ENCODE assay signal across 7 mouse cellular contexts in genomic region chr12:8640711-8641424, GRCm38 (mm10). TPM values are rescaled to one million over a fixed set of nuclear protein-coding genes. Genes with fewer than 3 reads are reported as not detected.
DNase-seq lines count a peak whose midpoint lies in the region; ATAC-seq lines count a peak whose summit lies in the region.

No protein-coding gene starts in this region.

- H3K4me1 ChIP-seq in intestine, embryonic 16.5 days (ENCODE audit: control insufficient read depth, insufficient read depth, low read length) = no peaks in the 10 kb centered on the region
- H3K4me1 ChIP-seq in midbrain, embryonic 11.5 days (ENCODE audit: control insufficient read depth, insufficient read depth, low read length) = no peaks in the 10 kb centered on the region

- peak overlapping the region; percentile 97 for H3K27ac ChIP-seq in intestine, embryonic 16.5 days (ENCODE audit: low read length)
- H3K27ac ChIP-seq in midbrain, embryonic 11.5 days (ENCODE audit: low read depth, low read length) = peak overlapping the region; percentile 88

- ATAC-seq in intestine, embryonic 16.5 days = peak; percentile 99
- peak; percentile 99 for ATAC-seq in midbrain, embryonic 11.5 days (ENCODE audit: low FRiP score)

- WGBS in intestine, embryonic 16.5 days = under 1% methylated on average over 47 of the region's 47 CpGs
- under 1% methylated on average over 47 of the region's 47 CpGs for WGBS in midbrain, embryonic 11.5 days

- peak overlapping the region; percentile 98 for H3K9ac ChIP-seq in intestine, embryonic 16.5 days (ENCODE audit: low read depth, low read length)
- H3K9ac ChIP-seq in midbrain, embryonic 11.5 days (ENCODE audit: low read length) = peak overlapping the region; percentile 93

- H3K9me3 ChIP-seq in intestine, embryonic 16.5 days (ENCODE audit: control insufficient read depth, low read length) = no peaks in the 10 kb centered on the region
- H3K9me3 ChIP-seq in midbrain, embryonic 11.5 days (ENCODE audit: control insufficient read depth, low read length) = no peaks in the 10 kb centered on the region

- H3K27me3 ChIP-seq in intestine, embryonic 16.5 days (replicated peaks; ENCODE audit: control insufficient read depth, insufficient read depth, low read length) = no peaks in the 10 kb centered on the region
- no peaks in the 10 kb centered on the region for H3K27me3 ChIP-seq in midbrain, embryonic 11.5 days (ENCODE audit: control insufficient read depth, insufficient read depth, low read length)

- no peaks in the 10 kb centered on the region for H3K36me3 ChIP-seq in intestine, embryonic 16.5 days (ENCODE audit: control insufficient read depth, insufficient read depth, low read length)
- H3K36me3 ChIP-seq in midbrain, embryonic 11.5 days (ENCODE audit: control insufficient read depth, insufficient read depth, low read length) = no peaks in the 10 kb centered on the region

- intact Hi-C loops in left cerebral cortex, postnatal 36 days (cut with DNase I) = loop anchor here (1.0 kb wide), 1 partner anchor 33 kb away; the partner anchor contains the start of gene Pum2

- DNase-seq in adrenal gland, adult 8-10 months = peak; percentile 96
- peak; percentile 97 for DNase-seq in embryo, embryonic 9.5 days (ENCODE audit: extremely low spot score)
- peak; percentile 99 for DNase-seq in gastrocnemius, postnatal 4 days (ENCODE audit: low spot score in 2 of 2)
- DNase-seq in left cerebral cortex, postnatal 36 days (ENCODE audit: low spot score in 2 of 2) = peak; percentile 99 to 100
- DNase-seq in midbrain, embryonic 11.5 days (ENCODE audit: low spot score, missing footprints) = peak; percentile 100
- DNase-seq in skeletal muscle tissue, adult 2 months (ENCODE audit: low read depth, low spot score) = peak; percentile 95

- peak overlapping the region; percentile 92 for H3K4me3 ChIP-seq in intestine, embryonic 16.5 days (ENCODE audit: low read length)
- H3K4me3 ChIP-seq in midbrain, embryonic 11.5 days (ENCODE audit: low read depth, low read length) = peak overlapping the region; percentile 83

- peak overlapping the region; percentile 51 for H3K4me2 ChIP-seq in intestine, embryonic 16.5 days (ENCODE audit: low read depth, low read length)
- H3K4me2 ChIP-seq in midbrain, embryonic 11.5 days = peak overlapping the region; percentile 48

RNA-seq across cellular contexts. Expression of gene Pum2, which starts 33.1 kb away (rescaled TPM):
- 100 to 1,000 TPM; 152 to 158 (median 154) TPM for total RNA-seq in adrenal gland, adult 8-10 months (2022)
- total RNA-seq in gastrocnemius, postnatal 4 days (2021) = 10 to 100 TPM; 92.8 to 94.9 TPM
- polyA plus RNA-seq in intestine, embryonic 16.5 days (2015; fragmentation: Nextera tagmentation; extraction: Ambion mirVana) = 31.9 and 34.3 TPM in 2 replicates
- 100 to 1,000 TPM; 191 to 198 TPM for total RNA-seq in left cerebral cortex, postnatal 36 days (2021)
- 79.1 and 82.5 TPM in 2 replicates for polyA plus RNA-seq in midbrain, embryonic 11.5 days (2014; fragmentation: Nextera tagmentation; extraction: Ambion mirVana)

RNA-seq across cellular contexts. Expression of gene Slc7a15, which starts 42.0 kb away (rescaled TPM):
- total RNA-seq in adrenal gland, adult 8-10 months (2022) = not detected
- not detected for total RNA-seq in gastrocnemius, postnatal 4 days (2021)
- 0.36 and 0.44 TPM in 2 replicates for polyA plus RNA-seq in intestine, embryonic 16.5 days (2015; fragmentation: Nextera tagmentation; extraction: Ambion mirVana)
- not detected for total RNA-seq in left cerebral cortex, postnatal 36 days (2021)
- polyA plus RNA-seq in midbrain, embryonic 11.5 days (2014; fragmentation: Nextera tagmentation; extraction: Ambion mirVana) = not detected in 2 replicates

Comparison
In these comparisons a context has a peak if more than half of its experiments do, and no peak if none do; other contexts are left out.
1. Peak in every context shown above with its lines: DNase-seq, ATAC-seq, H3K4me3 ChIP-seq and H3K27ac ChIP-seq.